Mouse (Mus musculus) activated CD4-positive, CD25-positive, alpha-beta regulatory T cell, adult 4 months (primary cell): Measurements from ENCODE around the gene 1110012L19Rik. TPM values are rescaled to one million over a fixed set of nuclear protein-coding genes. Genes with fewer than 3 reads are reported as not detected.
"Not testable (repeated sequence)": the region's sequence is repeated elsewhere in the genome, so short reads cannot be mapped to it uniquely, and the experiment has no call there.

ENCODE experiments used
- ATAC-seq: one replicate; pipeline ENCODE4 v1.8.0; 2017
- polyA plus RNA-seq, 2 experiments: library from polyadenylated mRNA; unstranded; fragments of 100-300 nt; shearing (Covaris generic); gene quantifications; one replicate each; pipeline ENCODE4 v1.2.1; 2017

The 1110012L19Rik gene
- 10 to 100 TPM; 35.4 to 35.5 TPM for polyA plus RNA-seq

DNA sequence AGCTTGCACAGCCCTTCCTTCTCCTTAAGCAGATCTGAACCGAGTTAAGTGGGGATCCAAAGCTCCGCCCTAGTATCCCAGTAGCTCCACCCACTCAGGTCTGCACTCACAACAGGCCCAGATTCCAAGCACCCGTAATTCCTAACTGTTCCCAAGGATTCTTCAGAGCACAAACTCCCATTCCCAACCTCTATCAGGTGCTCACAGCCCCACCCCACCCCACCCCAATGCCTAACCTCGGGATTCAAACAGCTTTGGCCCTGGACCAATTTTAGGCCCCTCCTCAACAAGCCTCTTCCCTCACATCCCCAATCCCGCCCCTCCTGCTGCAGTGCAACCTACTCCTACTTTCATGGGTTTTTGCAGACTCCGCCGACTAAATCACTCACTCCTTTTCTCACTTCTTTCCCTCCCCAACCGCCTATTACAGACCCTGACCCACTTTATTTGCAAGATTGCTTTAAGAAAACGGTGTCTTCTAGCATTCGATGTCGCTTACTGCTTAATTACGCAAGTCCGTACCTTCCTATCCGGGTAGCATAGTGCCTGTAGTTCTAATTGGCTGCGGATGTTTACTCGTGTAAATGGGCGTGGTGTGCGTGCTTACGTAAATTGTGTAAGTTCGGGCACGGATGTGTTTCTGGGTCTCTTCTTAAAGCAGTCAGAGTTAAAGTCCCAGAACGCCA is at the start of gene 1110012L19Rik:
Gene 1110012L19Rik (plus strand): TSS at position 602 of the 686 bp plus-strand sequence.
- ATAC-seq = peak; percentile 98

DNA sequence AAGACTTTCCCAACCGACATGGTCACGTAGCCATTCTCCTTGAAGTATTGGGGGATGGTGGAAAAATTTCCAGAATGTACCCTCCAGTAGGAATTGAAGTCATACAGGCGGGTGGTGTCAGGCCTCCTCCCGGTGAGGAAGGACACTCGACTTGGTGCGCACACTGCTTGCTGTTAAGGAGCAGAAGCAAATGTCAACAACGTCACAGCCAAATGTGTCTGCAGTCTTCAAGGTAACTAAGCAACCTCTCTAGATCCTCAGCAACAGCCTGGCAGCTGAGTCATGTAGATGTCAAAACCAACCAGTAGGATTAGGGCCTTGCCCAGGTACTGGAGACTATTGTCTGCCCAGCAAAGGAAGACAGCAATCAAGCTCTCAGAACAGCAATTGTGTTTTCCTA is 22.7 kb upstream of the 1110012L19Rik start:
- ATAC-seq = no peak

DNA sequence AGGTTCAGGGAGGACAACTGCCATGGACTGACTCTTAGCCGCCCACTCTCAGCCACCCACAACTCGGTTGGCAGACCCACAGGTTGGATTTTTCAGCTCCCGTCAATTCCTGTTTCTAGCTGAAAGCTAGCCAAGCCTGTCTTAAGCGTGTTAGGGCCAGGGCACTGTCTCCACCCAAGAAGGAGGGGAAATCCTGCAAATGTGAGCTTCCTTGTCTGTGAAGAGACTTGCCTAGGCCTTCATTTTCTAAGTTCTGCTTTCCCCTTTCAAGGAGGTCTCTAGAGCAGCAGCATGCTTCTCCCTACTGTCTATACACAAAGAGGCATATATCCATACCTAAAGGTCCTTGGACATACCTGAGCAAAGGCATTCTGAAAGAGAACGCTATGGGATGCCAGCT is 22.2 kb upstream of the 1110012L19Rik start:
- no peak for ATAC-seq

DNA sequence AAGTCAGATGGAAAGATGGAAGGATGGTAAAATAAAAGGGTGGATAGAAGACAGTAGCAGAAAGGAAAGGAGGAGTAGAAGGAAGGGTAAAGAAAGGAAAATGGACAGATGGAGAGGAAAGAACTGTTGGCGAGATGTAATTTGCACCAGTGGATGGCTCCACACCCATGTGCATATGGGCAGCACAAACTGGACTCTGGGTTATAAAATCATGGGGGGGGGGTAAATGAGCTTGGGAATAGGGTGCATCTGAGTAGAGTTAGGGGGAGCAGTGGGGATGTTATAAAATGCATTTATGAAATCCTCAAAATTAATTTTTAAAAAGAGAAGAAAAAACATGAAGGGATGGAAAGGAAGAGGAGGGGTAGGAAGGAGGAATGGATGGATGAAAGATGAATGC is 21.5 kb upstream of the 1110012L19Rik start:
- no peak for ATAC-seq

DNA sequence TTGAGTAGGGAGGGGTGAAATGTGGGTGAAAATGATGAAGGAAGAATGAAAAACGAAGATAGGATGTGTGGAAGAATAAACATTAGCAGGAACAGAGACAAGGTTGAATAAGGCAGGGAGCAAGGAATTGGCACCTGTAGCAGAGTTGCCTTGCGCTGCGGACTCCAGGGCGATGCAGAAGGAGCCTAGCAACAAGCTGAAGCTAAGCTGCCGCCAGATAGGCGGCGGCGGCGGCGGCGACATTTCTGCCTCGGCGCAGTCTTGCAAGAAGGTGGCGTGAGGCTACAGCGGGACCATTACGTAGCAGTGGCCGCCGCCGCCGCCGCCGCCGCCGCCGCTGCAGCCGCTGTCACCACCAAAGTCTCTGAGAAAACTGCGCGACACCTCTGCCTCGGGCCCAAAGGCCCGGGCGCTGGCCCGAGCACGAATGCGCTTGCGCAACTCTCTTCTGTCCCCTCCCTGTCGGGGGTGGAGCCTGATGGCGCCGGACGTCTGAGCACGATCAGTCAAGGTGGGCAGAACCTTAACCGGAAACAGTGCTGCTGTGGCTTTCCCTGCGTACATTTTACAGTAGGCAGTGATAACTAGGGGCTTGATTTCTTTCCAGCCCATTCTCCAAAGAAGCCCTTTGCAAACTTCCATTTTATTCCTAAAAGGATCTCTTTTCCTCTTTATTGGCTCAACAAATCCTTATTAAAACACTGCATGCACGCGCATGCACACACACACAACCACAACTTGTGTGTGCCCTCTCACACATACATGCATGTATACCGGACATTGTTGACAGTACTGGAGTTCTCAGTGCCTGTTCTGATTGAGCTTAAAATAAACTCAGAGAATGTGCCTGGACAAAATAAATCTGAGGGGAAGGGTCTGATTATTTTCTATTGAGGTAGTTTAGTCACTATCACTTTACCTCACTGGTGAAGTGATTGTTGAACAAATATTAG is 20.7 kb upstream of the 1110012L19Rik start, which contains the start of gene Ids:
Gene Ids (minus strand): TSS at position 424 of the 953 bp plus-strand sequence.
- ATAC-seq = peak; percentile 95

DNA sequence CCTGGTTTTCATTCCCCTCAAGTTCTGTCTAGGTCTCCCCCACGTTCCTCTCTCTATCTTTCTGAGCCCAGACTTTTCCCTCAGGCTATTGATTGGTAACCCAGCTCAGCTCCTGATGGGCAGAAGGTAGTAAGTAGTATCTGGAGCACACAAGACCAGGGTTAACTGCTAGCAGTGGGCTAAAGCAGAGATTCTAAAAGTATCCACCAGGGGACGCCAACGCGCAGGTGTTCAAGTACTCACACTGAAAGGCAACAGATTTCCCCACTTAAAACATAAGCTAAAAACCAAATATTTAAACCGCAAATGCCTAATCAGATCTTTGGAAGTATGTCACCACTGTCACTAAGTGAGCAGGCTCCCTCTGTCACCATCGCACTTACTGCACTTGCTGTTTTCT is 15.9 kb upstream of the 1110012L19Rik start:
- ATAC-seq = not testable (repeated sequence)

DNA sequence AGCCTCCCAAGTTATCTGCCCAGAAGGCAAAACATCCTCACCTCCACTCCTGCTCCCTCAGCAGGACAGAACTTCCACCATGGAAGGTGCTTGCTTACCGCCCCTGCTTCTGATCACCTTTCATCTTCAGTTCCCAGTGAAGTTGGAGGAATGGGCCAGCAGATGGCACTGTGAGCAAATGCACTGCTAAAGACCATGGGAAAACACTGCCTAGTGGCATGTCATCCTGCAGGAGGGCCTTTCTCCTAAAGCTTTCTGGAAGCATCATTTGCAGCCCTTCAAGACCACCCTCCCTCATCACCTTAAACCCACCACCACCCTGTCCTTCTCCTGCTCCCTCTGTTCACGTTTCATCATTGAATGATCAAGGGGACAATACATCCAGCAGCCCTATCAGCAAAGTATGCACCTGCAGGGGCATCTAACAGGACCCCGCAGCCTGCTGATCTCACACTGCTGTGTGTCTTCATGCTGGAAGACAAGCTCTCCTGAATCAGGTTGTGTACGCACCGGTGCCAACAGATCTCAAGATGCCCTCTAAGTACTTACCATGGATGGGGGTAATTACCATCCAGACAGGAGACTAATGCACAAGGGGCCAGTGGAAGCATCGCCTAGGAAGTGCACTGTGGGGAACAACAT is 11.1 kb upstream of the 1110012L19Rik start:
- peak; percentile 74 for ATAC-seq

DNA sequence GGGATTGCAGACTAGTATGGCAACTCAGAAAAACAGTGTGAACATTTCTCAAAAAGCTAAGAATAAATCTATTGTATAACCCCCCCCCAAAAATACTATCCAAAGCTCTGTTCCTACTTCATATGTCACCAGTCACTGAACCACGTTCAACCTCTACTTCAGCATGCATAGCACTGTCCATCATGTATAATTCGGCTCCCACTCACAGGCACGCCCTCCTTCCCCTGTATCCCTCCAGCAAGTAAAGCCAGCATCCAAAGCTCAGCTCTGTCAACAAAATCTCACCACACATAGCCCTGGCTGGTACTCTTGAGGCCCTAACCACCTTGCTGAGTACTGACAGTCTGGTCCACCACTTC is 781 bp upstream of the 1110012L19Rik start:
- no peak for ATAC-seq

DNA sequence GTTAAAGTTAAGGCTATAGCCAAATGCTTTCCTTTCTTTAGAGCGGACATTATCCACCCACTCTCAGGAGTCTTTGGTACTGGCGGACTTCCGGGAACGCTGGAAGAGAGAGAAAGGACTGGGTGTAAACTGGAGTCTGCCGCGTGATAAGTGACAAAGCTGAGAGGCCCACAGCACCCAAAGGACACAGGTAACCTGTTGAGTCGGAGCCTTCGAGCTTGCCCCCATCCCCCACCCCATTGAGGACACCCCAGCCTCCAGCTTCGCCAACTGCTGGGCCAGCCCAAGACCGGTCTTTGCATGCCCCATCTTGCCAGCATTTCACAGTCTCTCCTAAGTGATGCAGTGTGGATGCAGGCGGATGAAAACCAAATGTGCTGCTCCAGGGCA is 280 bp downstream of the 1110012L19Rik start:
- ATAC-seq = peak; percentile 26

DNA sequence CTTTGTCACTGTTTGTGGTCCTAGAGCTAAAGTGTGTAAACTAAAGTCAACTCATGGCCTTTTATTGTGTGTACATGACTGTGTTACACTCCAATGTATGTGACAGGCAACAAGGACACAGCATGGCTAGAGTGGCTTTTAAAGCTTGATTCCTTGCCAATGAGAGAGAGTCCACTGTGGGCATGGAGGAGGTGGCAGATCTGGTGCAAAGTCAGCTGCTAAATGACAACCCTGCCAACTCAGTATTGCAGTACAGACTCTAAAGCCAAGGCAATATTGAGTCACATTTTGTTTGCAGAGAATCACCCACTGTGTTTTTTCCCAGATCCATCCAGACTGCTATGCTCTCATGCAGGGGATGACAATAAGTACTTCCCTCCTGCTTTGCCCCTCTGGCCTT is 7.0 kb downstream of the 1110012L19Rik start:
- not testable (repeated sequence) for ATAC-seq

DNA sequence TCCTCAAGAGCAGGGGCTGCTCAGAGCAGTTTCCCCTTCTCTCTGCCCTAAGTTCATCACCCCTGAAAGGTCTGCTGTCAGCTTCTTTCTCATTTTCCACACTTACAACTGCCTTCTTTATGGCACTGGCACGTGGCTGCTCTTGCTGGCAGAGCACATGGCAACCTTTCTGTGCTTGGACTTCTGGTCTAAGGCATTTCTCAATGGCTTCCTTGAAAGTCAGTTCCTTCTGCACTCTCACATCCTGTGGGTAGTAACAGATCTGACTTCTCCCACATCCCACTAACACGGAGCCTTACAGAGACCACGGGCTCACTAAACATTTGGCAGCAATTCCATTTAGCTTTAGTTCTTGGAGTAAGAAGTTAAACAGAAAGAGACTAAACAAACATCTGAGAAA is 39.8 kb downstream of the 1110012L19Rik start:
- ATAC-seq = not testable (repeated sequence)

Other genes starting within 250 kb of the 1110012L19Rik start
- 1 to 10 TPM; 3.4 to 4.2 TPM for gene Ids, start 20.8 kb upstream of the 1110012L19Rik start, polyA plus RNA-seq
- gene Tmem185a, start 91.3 kb downstream of the 1110012L19Rik start, polyA plus RNA-seq = 10 to 100 TPM; 20.0 to 22.4 TPM